Mouse (Mus musculus): Measurements from ENCODE around the gene Alox15. TPM values are rescaled to one million over a fixed set of nuclear protein-coding genes. Genes with fewer than 3 reads are reported as not detected.

Gene Alox15
- polyA plus RNA-seq, 2 experiments: 0.66 to 1.3 TPM

DNA sequence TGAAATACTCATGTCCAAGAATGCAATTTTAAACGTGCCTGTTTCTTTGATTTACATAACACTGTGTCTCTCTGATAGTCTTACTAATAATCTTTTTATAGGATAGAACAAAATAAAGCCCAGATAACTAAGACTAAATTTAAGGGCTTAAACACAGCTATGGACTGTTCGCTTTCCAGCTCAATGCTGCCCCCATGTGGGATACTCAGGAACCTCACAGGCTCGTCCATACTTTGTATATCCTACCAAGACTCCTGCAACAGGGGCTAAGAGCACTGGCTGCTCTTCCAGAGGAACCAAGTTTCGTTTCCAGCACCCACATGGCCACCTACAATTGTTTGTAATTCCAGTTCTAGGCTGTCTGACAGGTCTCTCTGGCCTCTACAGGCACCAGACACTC is 17.4 kb downstream of the Alox15 start:
- DNase-seq (ENCODE audit: low read depth in 3 of 3, low spot score in 3 of 3) (peak; percentile 9 to 27 (median 14)), ATAC-seq (ENCODE audit: insufficient read depth) (no peak)
- Histone ChIP-seq H3K4me3 (ENCODE audit: insufficient read depth in 1 of 2, low read depth in 2 of 2, low read length in 2 of 2) (no peak overlapping the region), H3K4me2 (ENCODE audit: low read depth) (no peak overlapping the region), H3K4me1 (replicated peaks; ENCODE audit: control insufficient read depth in 2 of 2, insufficient read depth in 2 of 2, low read length in 1 of 2) (no peaks in the 10 kb centered on the region), H3K36me3 (replicated peaks; ENCODE audit: control insufficient read depth, insufficient read depth, low read depth) (no peaks in the 10 kb centered on the region), H3K27ac (no peak overlapping the region), H3K27me3 (ENCODE audit: control insufficient read depth, insufficient read depth, low read length) (no peaks in the 10 kb centered on the region), H3K9ac (replicated peaks) (no peak overlapping the region), H3K9me3 (ENCODE audit: control insufficient read depth, low read length) (no peaks in the 10 kb centered on the region)
- WGBS (ENCODE audit: insufficient replicate concordance): 25% methylated on average over 4 of the region's 4 CpGs
- TF ChIP-seq CTCF (IDR thresholded peaks at IDR 0.05; ENCODE audit: low read depth) (peak; percentile 75), EP300 (IDR thresholded peaks at IDR 0.05; ENCODE audit: low read depth) (no peak)

DNA sequence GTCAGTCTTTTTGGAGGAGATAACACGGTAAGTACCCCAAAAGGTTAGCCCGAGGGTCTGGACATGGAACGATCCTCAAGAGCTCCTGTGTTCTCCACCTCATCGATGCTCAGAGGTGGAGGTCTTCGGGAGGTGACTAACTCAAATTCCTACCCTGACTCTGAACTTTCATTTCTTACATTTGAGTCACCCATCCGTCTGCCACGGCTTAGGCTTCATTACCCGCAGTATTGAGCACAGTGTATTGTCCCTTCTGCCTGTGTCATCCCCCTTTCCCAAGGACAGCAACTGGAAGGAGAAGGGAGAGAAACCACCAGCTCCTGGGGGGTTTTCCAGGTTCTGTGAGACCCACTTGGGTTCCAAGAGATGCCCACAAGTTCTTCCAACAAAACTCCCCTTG is 27.1 kb downstream of the Alox15 start:
- no peaks in the 10 kb centered on the region for H3K9me3 ChIP-seq (ENCODE audit: control insufficient read depth, low read length)
- no peak overlapping the region for H3K4me3 ChIP-seq (ENCODE audit: insufficient read depth in 1 of 2, low read depth in 2 of 2, low read length in 2 of 2)
- H3K9ac ChIP-seq (replicated peaks): no peak overlapping the region
- no peak overlapping the region for H3K27ac ChIP-seq
- TF ChIP-seq CTCF (IDR thresholded peaks at IDR 0.05; ENCODE audit: low read depth) (no peak), EP300 (IDR thresholded peaks at IDR 0.05; ENCODE audit: low read depth) (no peak)
- H3K27me3 ChIP-seq (ENCODE audit: control insufficient read depth, insufficient read depth, low read length): peaks cover 22% of the 10 kb centered on the region
- peaks cover 0 to 2% of the 10 kb centered on the region in 2 experiments; a peak in 2 of 4 replicates for H3K4me1 ChIP-seq (replicated peaks; ENCODE audit: control insufficient read depth in 2 of 2, insufficient read depth in 2 of 2, low read length in 1 of 2)
- WGBS (ENCODE audit: insufficient replicate concordance): 74% methylated on average over 8 of the region's 8 CpGs
- H3K4me2 ChIP-seq (ENCODE audit: low read depth): no peak overlapping the region
- no peaks in the 10 kb centered on the region for H3K36me3 ChIP-seq (replicated peaks; ENCODE audit: control insufficient read depth, insufficient read depth, low read depth)
- ATAC-seq (ENCODE audit: insufficient read depth) (no peak), DNase-seq (ENCODE audit: low read depth in 3 of 3, low spot score in 3 of 3) (no peak)

DNA sequence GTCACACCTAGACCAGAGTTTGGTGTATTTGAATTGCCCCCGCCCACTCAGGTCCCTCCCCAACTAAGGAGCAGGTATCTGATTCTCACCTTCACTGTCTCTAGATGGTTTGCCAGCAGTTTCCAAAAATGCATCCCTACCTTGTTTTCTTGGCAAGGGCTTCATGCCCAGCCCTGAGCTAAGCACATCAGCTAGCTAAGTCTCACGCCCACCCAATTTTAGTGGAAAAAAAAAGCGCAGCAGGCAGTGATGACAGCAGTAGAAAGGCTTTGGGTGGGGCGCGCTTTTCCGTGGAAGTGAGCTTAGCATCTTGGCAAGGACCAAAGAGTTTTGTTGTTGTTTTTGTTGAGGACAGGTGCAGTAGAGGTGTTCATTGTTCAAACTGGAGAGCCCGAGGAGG is 29.3 kb downstream of the Alox15 start, which contains the start of gene Alox12e:
TSS of gene Alox12e (minus strand) at position 101 of the 400 bp plus-strand sequence.
- H3K27ac ChIP-seq: no peak within 1 kb of the TSS
- no peak for TF ChIP-seq EP300 (IDR thresholded peaks at IDR 0.05; ENCODE audit: low read depth)
- no peak for TF ChIP-seq CTCF (IDR thresholded peaks at IDR 0.05; ENCODE audit: low read depth)
- no peaks in the 10 kb centered on the region for H3K36me3 ChIP-seq (replicated peaks; ENCODE audit: control insufficient read depth, insufficient read depth, low read depth)
- H3K27me3 ChIP-seq (ENCODE audit: control insufficient read depth, insufficient read depth, low read length): peaks cover 22% of the 10 kb centered on the region
- peaks cover 0 to 2% of the 10 kb centered on the region in 2 experiments; a peak in 2 of 4 replicates for H3K4me1 ChIP-seq (replicated peaks; ENCODE audit: control insufficient read depth in 2 of 2, insufficient read depth in 2 of 2, low read length in 1 of 2)
- H3K9ac ChIP-seq (replicated peaks): no peak within 1 kb of the TSS
- no peak for ATAC-seq (ENCODE audit: insufficient read depth)
- no peaks in the 10 kb centered on the region for H3K9me3 ChIP-seq (ENCODE audit: control insufficient read depth, low read length)
- no peak for DNase-seq (ENCODE audit: low read depth in 3 of 3, low spot score in 3 of 3)
- H3K4me2 ChIP-seq (ENCODE audit: low read depth): no peak within 1 kb of the TSS
- H3K4me3 ChIP-seq (ENCODE audit: insufficient read depth in 1 of 2, low read depth in 2 of 2, low read length in 2 of 2): no peak within 1 kb of the TSS
- 25% methylated on average over 7 of the region's 7 CpGs for WGBS (ENCODE audit: insufficient replicate concordance)

DNA sequence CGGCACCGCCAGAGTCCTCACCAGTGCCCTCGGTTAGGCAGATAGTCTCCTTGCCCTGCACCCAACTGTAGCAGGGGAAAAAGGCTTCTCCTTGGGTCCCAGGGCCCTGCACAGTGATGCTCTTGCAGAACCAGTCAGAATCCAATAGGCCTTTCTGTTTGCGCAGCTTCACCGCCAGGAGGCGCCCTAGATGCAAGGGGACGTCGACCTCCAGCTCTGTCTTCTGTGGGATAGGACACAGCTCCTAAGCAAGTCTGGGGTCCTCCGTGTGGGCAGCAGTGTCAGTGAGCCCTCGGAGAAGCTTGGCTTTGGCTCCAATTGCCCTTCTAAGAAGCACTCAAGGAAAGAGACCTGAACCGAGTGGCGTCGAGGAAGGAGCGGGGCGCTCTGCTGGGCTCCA is 30.2 kb downstream of the Alox15 start:
- Histone ChIP-seq H3K27me3 (ENCODE audit: control insufficient read depth, insufficient read depth, low read length) (peaks cover 22% of the 10 kb centered on the region), H3K36me3 (replicated peaks; ENCODE audit: control insufficient read depth, insufficient read depth, low read depth) (no peaks in the 10 kb centered on the region), H3K9ac (replicated peaks) (no peak overlapping the region), H3K27ac (no peak overlapping the region), H3K9me3 (ENCODE audit: control insufficient read depth, low read length) (no peaks in the 10 kb centered on the region), H3K4me3 (ENCODE audit: insufficient read depth in 1 of 2, low read depth in 2 of 2, low read length in 2 of 2) (no peak overlapping the region), H3K4me1 (replicated peaks; ENCODE audit: control insufficient read depth in 2 of 2, insufficient read depth in 2 of 2, low read length in 1 of 2) (peaks cover 0 to 2% of the 10 kb centered on the region in 2 experiments; a peak in 2 of 4 replicates), H3K4me2 (ENCODE audit: low read depth) (no peak overlapping the region)
- 6% methylated on average over 15 of the region's 15 CpGs for WGBS (ENCODE audit: insufficient replicate concordance)
- DNase-seq (ENCODE audit: low read depth in 3 of 3, low spot score in 3 of 3) (peak in 2 of 3 experiments; percentile 24 to 28), ATAC-seq (ENCODE audit: insufficient read depth) (no peak)
- TF ChIP-seq CTCF (IDR thresholded peaks at IDR 0.05; ENCODE audit: low read depth) (peak; percentile 93), EP300 (IDR thresholded peaks at IDR 0.05; ENCODE audit: low read depth) (no peak)

DNA sequence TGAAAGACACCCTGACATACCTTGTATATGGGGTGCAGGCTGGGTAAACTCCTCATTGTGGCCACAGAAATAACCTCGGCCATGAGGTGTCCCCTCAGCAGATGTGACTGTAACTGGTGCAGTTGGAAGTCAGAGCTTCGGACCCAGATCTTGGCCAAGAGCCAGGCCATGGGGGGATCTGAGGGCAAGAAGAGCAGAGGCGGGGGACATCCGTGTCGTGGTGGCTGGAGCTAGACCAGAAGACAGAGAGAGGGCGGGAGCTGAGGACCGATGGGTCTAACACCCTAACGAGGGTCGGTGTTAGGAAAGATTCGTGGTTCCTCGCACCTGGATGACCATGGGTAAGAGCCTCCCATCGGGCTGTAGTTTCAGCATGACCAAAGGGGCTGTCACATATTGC is 32.2 kb downstream of the Alox15 start:
- TF ChIP-seq EP300 (IDR thresholded peaks at IDR 0.05; ENCODE audit: low read depth) (no peak), CTCF (IDR thresholded peaks at IDR 0.05; ENCODE audit: low read depth) (no peak)
- WGBS (ENCODE audit: insufficient replicate concordance): 53% methylated on average over 12 of the region's 12 CpGs

More for the DNA sequence above, 32.2 kb downstream of the Alox15 start:
- ATAC-seq (ENCODE audit: insufficient read depth) (no peak), DNase-seq (ENCODE audit: low read depth in 3 of 3, low spot score in 3 of 3) (no peak)
- Histone ChIP-seq H3K9me3 (ENCODE audit: control insufficient read depth, low read length) (no peaks in the 10 kb centered on the region), H3K9ac (replicated peaks) (no peak overlapping the region), H3K4me3 (ENCODE audit: insufficient read depth in 1 of 2, low read depth in 2 of 2, low read length in 2 of 2) (no peak overlapping the region), H3K4me2 (ENCODE audit: low read depth) (no peak overlapping the region), H3K4me1 (replicated peaks; ENCODE audit: control insufficient read depth in 2 of 2, insufficient read depth in 2 of 2, low read length in 1 of 2) (no peaks in the 10 kb centered on the region), H3K27ac (no peak overlapping the region), H3K36me3 (replicated peaks; ENCODE audit: control insufficient read depth, insufficient read depth, low read depth) (no peaks in the 10 kb centered on the region), H3K27me3 (ENCODE audit: control insufficient read depth, insufficient read depth, low read length) (peaks cover 22% of the 10 kb centered on the region)

Data from liver, embryonic 14.5 days (tissue).